Mouse (Mus musculus): Measurements from ENCODE around the gene Sstr5. TPM values are rescaled to one million over a fixed set of nuclear protein-coding genes. Genes with fewer than 3 reads are reported as not detected.

Gene Sstr5
- polyA plus RNA-seq (2016; fragmentation: Nextera tagmentation; extraction: Ambion mirVana): 0.18 TPM in 1 of 2 replicates, not detected in the other

- Histone ChIP-seq H3K27ac (no peak within 1 kb of the TSS), H3K36me3 (no peaks in the 10 kb centered on the region), H3K9me3 (no peaks in the 10 kb centered on the region), H3K4me2 (replicated peaks) (peak within 1 kb of the TSS; percentile 61), H3K4me1 (peaks cover 9% of the 10 kb centered on the region), H3K4me3 (peak within 1 kb of the TSS; percentile 25), H3K9ac (0 out of 2 replicates have a peak within 1 kb of the TSS, but pooled peaks have one; percentile 29), H3K27me3 (replicated peaks) (peaks cover 55% of the 10 kb centered on the region)
- WGBS: 1% methylated on average over 20 of the region's 28 CpGs
- ATAC-seq (ENCODE audit: low FRiP score, low read depth): no peak
Measured at GRCm38 (mm10) chr17:25497013-25497412, at the start of gene Sstr5. Gene Sstr5 (minus strand): TSS chr17:25497288.

GRCm38 (mm10) chr17:25541768-25542167 lies 44.7 kb upstream of the Sstr5 start:
- H3K9ac ChIP-seq: no peak overlapping the region
- H3K4me1 ChIP-seq: no peaks in the 10 kb centered on the region
- H3K27me3 ChIP-seq (replicated peaks): no peaks in the 10 kb centered on the region
- 86% methylated on average over 4 of the region's 4 CpGs for WGBS
- no peaks in the 10 kb centered on the region for H3K36me3 ChIP-seq
- no peak overlapping the region for H3K4me3 ChIP-seq
- no peak for ATAC-seq (ENCODE audit: low FRiP score, low read depth)
- no peak overlapping the region for H3K27ac ChIP-seq
- H3K9me3 ChIP-seq: no peaks in the 10 kb centered on the region
- no peak overlapping the region for H3K4me2 ChIP-seq (replicated peaks)

GRCm38 (mm10) chr17:25540731-25541130 lies 43.6 kb upstream of the Sstr5 start:
- H3K9ac ChIP-seq: no peak overlapping the region
- WGBS: 82% methylated on average over 5 of the region's 5 CpGs
- no peak overlapping the region for H3K4me3 ChIP-seq
- no peaks in the 10 kb centered on the region for H3K36me3 ChIP-seq
- H3K27me3 ChIP-seq (replicated peaks): no peaks in the 10 kb centered on the region
- H3K27ac ChIP-seq: no peak overlapping the region
- H3K9me3 ChIP-seq: no peaks in the 10 kb centered on the region
- H3K4me1 ChIP-seq: no peaks in the 10 kb centered on the region
- ATAC-seq (ENCODE audit: low FRiP score, low read depth): no peak
- no peak overlapping the region for H3K4me2 ChIP-seq (replicated peaks)

- Histone ChIP-seq H3K9ac (no peak overlapping the region), H3K4me3 (no peak overlapping the region), H3K4me1 (no peaks in the 10 kb centered on the region), H3K9me3 (no peaks in the 10 kb centered on the region), H3K27ac (no peak overlapping the region), H3K36me3 (no peaks in the 10 kb centered on the region), H3K4me2 (replicated peaks) (0 out of 2 replicates have a peak overlapping the region, but pooled peaks have one; percentile 7), H3K27me3 (replicated peaks) (no peaks in the 10 kb centered on the region)
- 49% methylated on average over 27 of the region's 27 CpGs for WGBS
- ATAC-seq (ENCODE audit: low FRiP score, low read depth): no peak
Measured at GRCm38 (mm10) chr17:25538945-25539875, 42.1 kb upstream of the Sstr5 start.

- no peak overlapping the region for H3K4me2 ChIP-seq (replicated peaks)
- no peak overlapping the region for H3K4me3 ChIP-seq
- no peak overlapping the region for H3K9ac ChIP-seq
- no peaks in the 10 kb centered on the region for H3K4me1 ChIP-seq
- peaks cover 4% of the 10 kb centered on the region; the same call in 1 of the 2 replicates for H3K27me3 ChIP-seq (replicated peaks)
- no peak overlapping the region for H3K27ac ChIP-seq
- WGBS: 71% methylated on average over 8 of the region's 8 CpGs
- no peaks in the 10 kb centered on the region for H3K36me3 ChIP-seq
- H3K9me3 ChIP-seq: no peaks in the 10 kb centered on the region
- no peak for ATAC-seq (ENCODE audit: low FRiP score, low read depth)
Measured at GRCm38 (mm10) chr17:25530357-25531022, 33.4 kb upstream of the Sstr5 start.

- H3K27me3 ChIP-seq (replicated peaks): peaks cover 3% of the 10 kb centered on the region; the same call in 1 of the 2 replicates
- H3K27ac ChIP-seq: no peak overlapping the region
- H3K4me2 ChIP-seq (replicated peaks): no peak overlapping the region
- peaks cover 5% of the 10 kb centered on the region; the same call in 1 of the 2 replicates for H3K4me1 ChIP-seq
- WGBS: 85% methylated on average over 12 of the region's 12 CpGs
- H3K4me3 ChIP-seq: no peak overlapping the region
- no peak for ATAC-seq (ENCODE audit: low FRiP score, low read depth)
- H3K9ac ChIP-seq: no peak overlapping the region
- H3K36me3 ChIP-seq: no peaks in the 10 kb centered on the region
- no peaks in the 10 kb centered on the region for H3K9me3 ChIP-seq
Measured at GRCm38 (mm10) chr17:25522080-25522479, 25.0 kb upstream of the Sstr5 start.

GRCm38 (mm10) chr17:25520492-25520891 lies 23.4 kb upstream of the Sstr5 start:
- H3K9me3 ChIP-seq: no peaks in the 10 kb centered on the region
- WGBS: 53% methylated on average over 9 of the region's 9 CpGs
- H3K36me3 ChIP-seq: no peaks in the 10 kb centered on the region
- H3K27ac ChIP-seq: no peak overlapping the region
- H3K4me3 ChIP-seq: no peak overlapping the region
- no peak overlapping the region for H3K4me2 ChIP-seq (replicated peaks)
- ATAC-seq (ENCODE audit: low FRiP score, low read depth): no peak
- no peak overlapping the region for H3K9ac ChIP-seq
- H3K27me3 ChIP-seq (replicated peaks): no peaks in the 10 kb centered on the region
- peaks cover 5% of the 10 kb centered on the region; the same call in 1 of the 2 replicates for H3K4me1 ChIP-seq

- Histone ChIP-seq H3K9ac (no peak overlapping the region), H3K27ac (no peak overlapping the region), H3K27me3 (replicated peaks) (no peaks in the 10 kb centered on the region), H3K4me3 (no peak overlapping the region), H3K9me3 (no peaks in the 10 kb centered on the region), H3K36me3 (no peaks in the 10 kb centered on the region), H3K4me1 (peaks cover 5% of the 10 kb centered on the region; the same call in 1 of the 2 replicates), H3K4me2 (replicated peaks) (no peak overlapping the region)
- no peak for ATAC-seq (ENCODE audit: low FRiP score, low read depth)
- 74% methylated on average over 5 of the region's 5 CpGs for WGBS
Measured at GRCm38 (mm10) chr17:25519511-25519910, 22.4 kb upstream of the Sstr5 start.

- Histone ChIP-seq H3K4me2 (replicated peaks) (no peak overlapping the region), H3K4me3 (no peak overlapping the region), H3K27me3 (replicated peaks) (no peaks in the 10 kb centered on the region), H3K36me3 (no peaks in the 10 kb centered on the region), H3K9me3 (no peaks in the 10 kb centered on the region), H3K4me1 (peaks cover 5% of the 10 kb centered on the region; the same call in 1 of the 2 replicates), H3K9ac (no peak overlapping the region), H3K27ac (no peak overlapping the region)
- ATAC-seq (ENCODE audit: low FRiP score, low read depth): peak; percentile 63; the same call in 1 of the 2 replicates
- WGBS: 74% methylated on average over 17 of the region's 17 CpGs
Measured at GRCm38 (mm10) chr17:25518144-25518543, 21.1 kb upstream of the Sstr5 start.

GRCm38 (mm10) chr17:25516315-25516714 lies 19.2 kb upstream of the Sstr5 start:
- 44% methylated on average over 5 of the region's 5 CpGs for WGBS
- no peak for ATAC-seq (ENCODE audit: low FRiP score, low read depth)
- no peaks in the 10 kb centered on the region for H3K36me3 ChIP-seq
- H3K4me2 ChIP-seq (replicated peaks): no peak overlapping the region
- H3K4me3 ChIP-seq: no peak overlapping the region
- no peak overlapping the region for H3K27ac ChIP-seq
- H3K27me3 ChIP-seq (replicated peaks): no peaks in the 10 kb centered on the region
- no peaks in the 10 kb centered on the region for H3K9me3 ChIP-seq
- H3K4me1 ChIP-seq: peaks cover 5% of the 10 kb centered on the region; the same call in 1 of the 2 replicates
- no peak overlapping the region for H3K9ac ChIP-seq

GRCm38 (mm10) chr17:25514055-25514454 lies 17.0 kb upstream of the Sstr5 start:
- Histone ChIP-seq H3K9ac (no peak overlapping the region), H3K9me3 (no peaks in the 10 kb centered on the region), H3K4me1 (0 out of 2 replicates have a peak, but pooled peaks cover 5% of the 10 kb centered on the region), H3K27me3 (replicated peaks) (no peaks in the 10 kb centered on the region), H3K27ac (no peak overlapping the region), H3K36me3 (no peaks in the 10 kb centered on the region), H3K4me2 (replicated peaks) (no peak overlapping the region), H3K4me3 (no peak overlapping the region)
- WGBS: 92% methylated on average over 2 of the region's 2 CpGs
- no peak for ATAC-seq (ENCODE audit: low FRiP score, low read depth)

- no peak overlapping the region for H3K9ac ChIP-seq
- WGBS: 74% methylated on average over 3 of the region's 3 CpGs
- no peaks in the 10 kb centered on the region for H3K9me3 ChIP-seq
- ATAC-seq (ENCODE audit: low FRiP score, low read depth): no peak
- H3K4me2 ChIP-seq (replicated peaks): no peak overlapping the region
- H3K27ac ChIP-seq: no peak overlapping the region
- H3K4me1 ChIP-seq: no peaks in the 10 kb centered on the region
- no peaks in the 10 kb centered on the region for H3K27me3 ChIP-seq (replicated peaks)
- no peak overlapping the region for H3K4me3 ChIP-seq
- no peaks in the 10 kb centered on the region for H3K36me3 ChIP-seq
Measured at GRCm38 (mm10) chr17:25511876-25512275, 14.8 kb upstream of the Sstr5 start.

Measured in neural tube, embryonic 12.5 days (tissue).